Mouse (Mus musculus): ENCODE measurements around the gene Hlcs.

DNA sequence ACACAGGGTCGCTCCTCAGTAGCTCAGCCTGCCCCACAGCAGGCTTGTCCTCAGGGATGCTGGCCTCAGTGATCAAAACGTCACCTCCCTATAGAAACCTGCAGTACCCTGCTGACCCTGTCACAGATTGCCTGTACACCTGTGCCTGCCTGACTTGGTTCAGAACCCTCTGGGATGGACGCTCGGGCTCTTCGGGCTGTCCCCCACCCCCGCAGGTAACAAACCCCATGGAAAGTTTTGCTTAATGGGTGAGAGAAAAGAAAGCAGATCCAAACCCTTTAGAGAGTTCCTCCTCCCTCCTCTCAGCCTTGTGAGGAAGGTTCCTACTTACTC is 10.2 kb downstream of the Hlcs start:
- TF ChIP-seq POLR2A (IDR thresholded peaks at IDR 0.05; ENCODE audit: insufficient read depth, low read length), result no peak
- TF ChIP-seq CTCF (IDR thresholded peaks at IDR 0.05; ENCODE audit: low read depth, low read length), result no peak
- no peak for TF ChIP-seq EP300 (IDR thresholded peaks at IDR 0.05; ENCODE audit: insufficient read depth, low read depth, low read length)

Measured in ES-Bruce4 (cell line).